ENCODE assay signal across 7 mouse cellular contexts in genomic region chr6:93065917-93066552, GRCm38 (mm10).
A peak's percentile ranks its signal among the peaks of the same experiment; 100 is the strongest.
DNase-seq lines count a peak whose midpoint lies in the region; ATAC-seq lines count a peak whose summit lies in the region.

No protein-coding gene starts in this region.

- peak overlapping the region; percentile 9; the same call in 1 of the 2 replicates for H3K9ac ChIP-seq in embryonic facial prominence, embryonic 14.5 days (ENCODE audit: low read depth, low read length)
- no peak overlapping the region for H3K9ac ChIP-seq in heart, embryonic 16.5 days (ENCODE audit: low read length)

- peak overlapping the region; percentile 72 for H3K27ac ChIP-seq in embryonic facial prominence, embryonic 14.5 days (replicated peaks; ENCODE audit: low read depth, low read length)
- H3K27ac ChIP-seq in heart, embryonic 16.5 days (ENCODE audit: low read length): peak overlapping the region; percentile 58

- H3K4me3 ChIP-seq in embryonic facial prominence, embryonic 14.5 days (ENCODE audit: low read depth, low read length): peak overlapping the region; percentile 16; the same call in 1 of the 2 replicates
- H3K4me3 ChIP-seq in heart, embryonic 16.5 days (ENCODE audit: low read length): peak overlapping the region; percentile 11; the same call in 1 of the 2 replicates

- no peaks in the 10 kb centered on the region for H3K27me3 ChIP-seq in embryonic facial prominence, embryonic 14.5 days (replicated peaks; ENCODE audit: control insufficient read depth, insufficient read depth, low read length)
- H3K27me3 ChIP-seq in heart, embryonic 16.5 days (ENCODE audit: control insufficient read depth, insufficient read depth, low read length): no peaks in the 10 kb centered on the region

- WGBS in embryonic facial prominence, embryonic 14.5 days: 26% methylated on average over 12 of the region's 12 CpGs
- WGBS in heart, embryonic 16.5 days: 47% methylated on average over 12 of the region's 12 CpGs

- H3K9me3 ChIP-seq in embryonic facial prominence, embryonic 14.5 days (ENCODE audit: control insufficient read depth, low read length): no peaks in the 10 kb centered on the region
- H3K9me3 ChIP-seq in heart, embryonic 16.5 days (replicated peaks; ENCODE audit: control insufficient read depth, low read length): no peaks in the 10 kb centered on the region

- peak; percentile 50 for ATAC-seq in embryonic facial prominence, embryonic 14.5 days (ENCODE audit: low read depth)
- ATAC-seq in heart, embryonic 16.5 days (replicated peaks; ENCODE audit: extremely low read depth, insufficient read depth, low FRiP score): no peak
- no peak for ATAC-seq in monocyte, adult 5-6 weeks (replicated peaks; ENCODE audit: insufficient number of reproducible peaks, low FRiP score, low TSS enrichment, poor library complexity, severe bottlenecking)

- no peaks in the 10 kb centered on the region for H3K36me3 ChIP-seq in embryonic facial prominence, embryonic 14.5 days (ENCODE audit: control insufficient read depth, insufficient read depth, low read length)
- H3K36me3 ChIP-seq in heart, embryonic 16.5 days (ENCODE audit: control insufficient read depth, insufficient read depth): no peaks in the 10 kb centered on the region

- peak; percentile 39 for DNase-seq in urinary bladder, postnatal 14 days (ENCODE audit: low spot score)
- DNase-seq in urinary bladder, postnatal 10 days (ENCODE audit: low spot score): no peak
- no peak for DNase-seq in embryonic facial prominence, embryonic 14.5 days (ENCODE audit: low spot score)
- DNase-seq in kidney, postnatal 10 days: peak; percentile 68
- peak; percentile 55 for DNase-seq in lung, postnatal 14 days

- H3K4me1 ChIP-seq in embryonic facial prominence, embryonic 14.5 days (ENCODE audit: control insufficient read depth, insufficient read depth, low read length): peaks cover 17% of the 10 kb centered on the region
- peaks cover 11% of the 10 kb centered on the region for H3K4me1 ChIP-seq in heart, embryonic 16.5 days (ENCODE audit: control insufficient read depth, insufficient read depth, low read length)

- H3K4me2 ChIP-seq in embryonic facial prominence, embryonic 14.5 days (ENCODE audit: low read depth, low read length): peak overlapping the region; percentile 51
- peak overlapping the region; percentile 43 for H3K4me2 ChIP-seq in heart, embryonic 16.5 days (ENCODE audit: low read depth, low read length)

Comparison
In these comparisons a context has a peak if more than half of its experiments do, and no peak if none do; other contexts are left out.
1. DNase-seq: peak in urinary bladder, postnatal 14 days (single experiment), kidney, postnatal 10 days (single experiment) and lung, postnatal 14 days (single experiment); none in urinary bladder, postnatal 10 days (single experiment) and embryonic facial prominence, embryonic 14.5 days (single experiment).